Mouse (Mus musculus) right cerebral cortex, adult 18-20 months (tissue): ENCODE measurements around the gene Slc16a6.
A peak's percentile ranks its signal among the peaks of the same experiment; 100 is the strongest.

Experiments used
- DNase-seq: peaks from one replicate; pipeline ENCODE4 v3.0.0; 2022; ENCODE audit warnings: mixed read lengths

Gene Slc16a6

DNA sequence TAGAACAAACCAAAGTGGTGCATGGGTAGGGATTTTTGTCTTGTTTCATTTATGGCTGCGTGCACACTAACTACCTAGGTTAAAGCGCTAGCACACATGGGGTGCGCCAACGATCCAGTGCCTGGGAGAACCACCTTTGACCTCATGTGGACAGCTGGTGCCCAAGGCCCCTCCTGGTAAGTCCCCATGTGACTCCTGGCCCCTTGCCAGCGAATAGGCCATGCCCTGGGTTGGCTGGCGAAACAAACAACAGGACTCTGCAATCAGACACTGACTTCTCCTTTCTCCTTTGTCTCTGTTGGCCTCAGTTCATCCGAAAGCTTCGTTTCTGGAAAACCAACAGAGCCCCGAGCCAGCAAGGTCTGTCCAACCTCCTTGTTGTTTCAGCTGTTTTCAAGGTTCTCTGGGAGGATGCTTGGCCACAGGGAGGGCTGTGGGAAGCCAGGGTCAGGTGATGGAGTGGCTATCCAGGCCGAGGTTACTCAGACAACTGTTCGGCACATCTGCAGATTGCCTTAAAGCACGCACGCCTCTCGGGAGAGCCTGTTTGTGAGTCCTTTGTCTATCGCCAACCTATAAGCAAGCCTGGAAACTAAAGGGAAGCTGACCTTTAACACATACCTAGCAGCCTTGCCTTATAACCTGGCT lies 12.1 kb upstream of the Slc16a6 start:
- DNase-seq = peak; percentile 68

- DNase-seq = no peak
These were observed 7.0 kb upstream of the Slc16a6 start for GRCm38 (mm10) chr11:109480440-109480839.

GRCm38 (mm10) chr11:109479575-109480285 lies 6.3 kb upstream of the Slc16a6 start:
- no peak for DNase-seq

GRCm38 (mm10) chr11:109477606-109478380 lies 4.4 kb upstream of the Slc16a6 start:
- DNase-seq = no peak

GRCm38 (mm10) chr11:109476653-109477052 lies 3.3 kb upstream of the Slc16a6 start:
- no peak for DNase-seq

- no peak for DNase-seq
These were observed 2.8 kb upstream of the Slc16a6 start for GRCm38 (mm10) chr11:109476241-109476640.

- DNase-seq = no peak
These were observed 2.3 kb upstream of the Slc16a6 start for GRCm38 (mm10) chr11:109475717-109476116.

GRCm38 (mm10) chr11:109474836-109475235 lies 1.4 kb upstream of the Slc16a6 start:
- DNase-seq = no peak

DNA sequence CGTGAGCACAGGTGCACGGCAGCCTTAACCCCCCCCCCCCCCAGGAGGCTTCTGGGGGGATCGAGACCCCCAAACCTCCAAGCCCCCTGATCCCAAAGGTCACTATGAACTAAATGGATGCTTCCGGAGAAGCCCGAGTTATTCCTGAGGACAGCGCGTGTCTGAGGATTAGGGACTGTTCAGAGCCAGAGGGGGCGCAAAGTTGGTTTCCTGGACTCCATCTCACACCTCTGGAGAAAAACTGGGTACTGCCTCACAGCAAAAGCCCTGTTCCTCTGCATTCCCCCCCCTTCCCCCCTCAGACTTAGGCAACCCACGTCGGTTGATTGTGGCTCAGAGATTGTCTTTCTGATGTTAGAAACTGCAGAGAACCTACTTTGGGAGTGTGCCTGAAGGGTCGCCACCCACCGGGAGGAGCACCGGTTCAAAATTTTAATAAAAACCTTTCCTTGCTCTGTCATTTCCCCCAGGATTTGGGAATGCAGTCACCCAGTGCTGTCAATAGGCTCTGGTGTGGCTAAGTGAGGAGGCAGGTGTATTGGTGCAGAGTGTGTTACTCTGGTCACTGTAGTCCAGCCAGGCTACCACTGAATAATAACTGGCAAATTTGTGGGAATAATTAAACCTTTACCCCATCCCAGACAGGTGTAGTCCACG lies 816 bp upstream of the Slc16a6 start:
- no peak for DNase-seq

DNA sequence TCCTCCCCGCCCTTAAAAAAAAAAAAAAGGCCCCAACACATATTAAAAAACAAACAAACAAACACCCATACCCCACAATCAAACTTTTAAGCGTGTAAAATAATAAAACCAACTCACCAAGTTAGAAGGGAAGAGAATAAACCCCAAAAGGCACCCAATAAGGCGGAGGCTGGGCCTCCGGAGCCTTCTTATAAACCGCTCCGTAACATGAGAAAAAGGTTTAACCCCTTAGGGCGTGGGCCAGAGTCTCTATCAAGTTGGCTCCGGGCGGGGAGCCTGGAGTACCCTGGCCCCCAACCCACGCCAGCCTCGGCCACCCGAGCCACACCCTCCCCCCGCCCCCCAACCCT lies 602 bp downstream of the Slc16a6 start:
- no peak for DNase-seq

DNA sequence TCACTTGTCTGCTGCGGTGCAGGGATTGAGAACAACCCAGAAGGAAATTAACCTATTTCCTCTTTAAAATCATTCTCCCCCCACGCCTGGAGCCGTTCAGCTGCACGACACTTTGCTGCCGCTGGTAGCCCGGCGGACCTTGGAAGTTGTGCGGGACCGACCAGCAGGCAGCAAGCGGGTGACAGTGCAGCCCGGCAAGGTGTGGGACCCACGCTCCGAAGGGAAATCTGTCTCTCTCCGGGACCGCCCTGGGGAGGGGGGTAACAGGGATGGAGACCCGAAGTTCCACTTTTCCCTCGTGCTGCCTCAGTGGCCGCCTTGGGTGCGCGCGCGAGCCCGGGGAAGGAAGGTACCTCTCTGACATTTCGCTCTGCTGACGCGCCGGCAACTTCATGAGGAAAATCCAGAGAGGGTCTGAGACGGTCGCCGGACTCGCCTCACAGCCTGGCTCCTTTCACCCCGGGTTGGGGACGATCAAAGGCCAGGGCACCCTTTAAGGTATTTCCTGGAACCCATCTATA lies 1.2 kb downstream of the Slc16a6 start:
- DNase-seq = peak; percentile 21

- DNase-seq = no peak
These were observed 2.2 kb downstream of the Slc16a6 start for GRCm38 (mm10) chr11:109470921-109471861.

DNA sequence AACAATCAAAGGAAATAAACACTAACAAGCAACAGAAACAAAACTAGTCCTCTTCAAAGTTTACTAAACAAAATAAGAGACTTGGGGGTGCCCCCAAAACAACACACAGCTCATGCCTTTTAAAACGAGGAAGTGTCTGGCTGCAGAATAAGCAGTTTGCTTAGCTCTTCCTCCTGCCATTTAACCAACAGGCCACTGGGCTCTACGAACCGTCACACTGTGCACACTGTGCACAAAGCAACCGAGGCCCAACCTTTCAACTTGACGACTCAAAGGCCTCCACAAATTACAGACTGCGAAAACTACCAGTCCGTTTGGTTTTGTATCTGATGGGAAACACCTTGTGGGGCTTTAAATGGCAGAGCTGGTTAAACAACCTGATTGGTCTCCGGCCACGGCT lies 3.2 kb downstream of the Slc16a6 start:
- no peak for DNase-seq

DNA sequence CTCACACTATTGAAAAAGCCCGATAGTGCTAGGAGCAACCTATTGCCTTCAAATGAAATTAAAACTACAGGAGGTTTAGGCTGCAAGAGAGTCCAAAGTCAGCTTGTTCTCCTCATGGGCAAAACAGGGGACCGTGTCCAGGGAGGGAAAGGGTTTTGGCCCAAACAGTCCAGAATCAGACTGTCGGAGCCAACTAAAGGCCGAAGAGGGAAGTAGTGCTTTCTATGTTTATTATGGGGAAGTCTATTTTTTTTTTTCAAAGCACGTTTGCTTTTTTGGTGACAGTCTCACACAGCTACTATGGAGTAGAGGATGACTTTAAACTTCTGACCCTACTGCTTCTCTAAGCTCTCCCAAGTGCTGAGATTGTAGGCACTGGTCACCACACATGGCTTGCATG lies 5.3 kb downstream of the Slc16a6 start:
- DNase-seq = no peak

DNA sequence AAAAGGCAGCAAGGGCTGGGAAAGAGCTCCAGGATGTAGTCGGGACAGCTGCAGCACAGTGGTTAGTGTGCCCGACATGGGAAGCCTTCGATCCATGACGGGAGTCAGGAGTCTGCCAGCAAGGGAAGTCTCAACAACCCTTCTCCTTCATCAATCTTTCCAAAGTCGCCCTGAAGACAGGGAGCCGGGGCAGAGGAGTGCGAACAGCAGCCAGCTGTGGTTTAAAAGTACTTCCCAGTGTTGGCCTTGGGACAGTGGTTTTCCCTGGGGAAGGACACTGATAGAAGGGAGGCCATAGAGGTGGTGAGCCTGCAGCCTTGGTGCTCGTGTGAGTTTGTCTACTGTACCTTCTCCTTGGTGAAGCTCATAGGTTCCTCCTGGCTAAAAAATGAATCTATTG lies 6.4 kb downstream of the Slc16a6 start:
- no peak for DNase-seq

GRCm38 (mm10) chr11:109465068-109465467 lies 8.3 kb downstream of the Slc16a6 start:
- no peak for DNase-seq

GRCm38 (mm10) chr11:109460586-109460985 lies 12.8 kb downstream of the Slc16a6 start:
- DNase-seq = no peak

- DNase-seq = peak; percentile 43
These were observed 15.2 kb downstream of the Slc16a6 start for GRCm38 (mm10) chr11:109458165-109458564.

- no peak for DNase-seq
These were observed 17.1 kb downstream of the Slc16a6 start for GRCm38 (mm10) chr11:109456261-109456660.

DNA sequence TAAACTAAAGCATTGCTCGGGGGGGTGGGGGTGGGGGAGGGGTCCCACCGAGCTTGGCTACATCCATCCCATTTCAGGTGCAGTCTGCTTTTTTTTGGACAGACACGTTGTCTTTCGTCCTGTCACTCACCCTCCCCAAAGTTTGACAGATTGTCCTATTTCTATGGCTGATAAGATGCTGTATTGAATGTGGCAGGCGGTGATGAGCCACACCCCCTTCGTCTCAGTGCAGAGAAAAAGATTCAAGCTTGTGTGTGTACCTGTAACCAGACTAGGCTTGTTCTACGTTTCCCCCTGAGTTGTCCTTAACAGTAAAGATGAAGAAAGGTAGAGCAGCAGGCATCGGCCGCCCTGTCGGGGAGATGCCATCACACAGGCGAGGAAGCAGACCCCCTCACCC lies 22.2 kb downstream of the Slc16a6 start:
- no peak for DNase-seq

DNA sequence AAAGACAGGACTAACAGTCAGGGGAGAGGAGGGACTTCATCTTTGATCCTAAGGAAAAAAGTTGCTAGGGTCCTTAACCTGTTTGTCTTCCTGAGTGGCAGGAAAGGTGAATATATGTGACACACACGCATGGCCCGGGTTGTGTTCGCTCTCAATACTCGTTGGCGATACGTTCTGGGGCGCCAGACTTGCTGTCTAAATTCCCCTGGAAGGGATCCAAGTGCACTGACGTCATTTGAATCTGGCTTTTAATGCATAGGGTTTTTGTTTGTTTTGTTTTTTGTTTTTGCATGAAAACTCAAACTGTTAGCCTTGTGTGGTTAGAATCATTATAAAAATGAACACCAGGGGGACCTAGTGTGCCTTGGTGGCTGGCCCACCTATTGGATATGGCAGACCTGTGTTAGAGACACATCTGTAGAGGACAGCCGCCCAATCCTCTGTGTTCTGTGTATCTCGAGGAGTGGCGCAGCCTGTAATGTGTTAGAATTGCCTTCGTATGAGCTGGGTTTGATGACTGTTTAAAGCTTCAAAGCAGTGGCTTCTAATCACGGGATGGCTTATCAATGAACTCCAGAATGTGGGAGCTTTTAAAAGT lies 27.9 kb downstream of the Slc16a6 start:
- peak; percentile 27 for DNase-seq

- no peak for DNase-seq
These were observed 28.8 kb downstream of the Slc16a6 start for GRCm38 (mm10) chr11:109444600-109444999.
